Mouse (Mus musculus): ENCODE measurements around the gene Sema4g. TPM values are rescaled to one million over a fixed set of nuclear protein-coding genes. Genes with fewer than 3 reads are reported as not detected.

Sema4g gene
- polyA plus RNA-seq, 1 experiment: 0.03 TPM

GRCm38 (mm10) chr19:45029571-45029970 is 40.7 kb downstream of the Sema4g start:
- no peak for TF ChIP-seq GATA1 (IDR thresholded peaks at IDR 0.05; ENCODE audit: low read length)

DNA sequence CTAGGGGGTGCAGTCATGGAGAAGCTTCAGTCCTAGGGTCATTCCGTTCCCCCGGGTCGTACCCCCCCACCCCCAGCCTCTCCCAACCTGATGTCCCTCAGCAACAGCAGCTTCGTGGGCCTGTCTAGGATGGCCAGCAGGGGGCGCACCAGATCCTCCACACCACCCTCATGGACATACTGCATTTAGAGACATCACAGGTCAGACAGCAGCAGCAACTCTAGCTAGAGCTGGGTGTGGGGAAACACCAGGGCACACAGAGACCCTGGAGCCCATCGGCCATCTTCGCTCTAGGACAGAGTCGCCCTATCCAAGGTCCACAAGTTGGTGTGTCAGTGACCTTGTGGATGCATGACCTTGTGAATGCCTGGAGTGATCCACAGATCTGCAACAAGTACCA is 41.2 kb downstream of the Sema4g start:
- no peak for TF ChIP-seq GATA1 (IDR thresholded peaks at IDR 0.05; ENCODE audit: low read length)

DNA sequence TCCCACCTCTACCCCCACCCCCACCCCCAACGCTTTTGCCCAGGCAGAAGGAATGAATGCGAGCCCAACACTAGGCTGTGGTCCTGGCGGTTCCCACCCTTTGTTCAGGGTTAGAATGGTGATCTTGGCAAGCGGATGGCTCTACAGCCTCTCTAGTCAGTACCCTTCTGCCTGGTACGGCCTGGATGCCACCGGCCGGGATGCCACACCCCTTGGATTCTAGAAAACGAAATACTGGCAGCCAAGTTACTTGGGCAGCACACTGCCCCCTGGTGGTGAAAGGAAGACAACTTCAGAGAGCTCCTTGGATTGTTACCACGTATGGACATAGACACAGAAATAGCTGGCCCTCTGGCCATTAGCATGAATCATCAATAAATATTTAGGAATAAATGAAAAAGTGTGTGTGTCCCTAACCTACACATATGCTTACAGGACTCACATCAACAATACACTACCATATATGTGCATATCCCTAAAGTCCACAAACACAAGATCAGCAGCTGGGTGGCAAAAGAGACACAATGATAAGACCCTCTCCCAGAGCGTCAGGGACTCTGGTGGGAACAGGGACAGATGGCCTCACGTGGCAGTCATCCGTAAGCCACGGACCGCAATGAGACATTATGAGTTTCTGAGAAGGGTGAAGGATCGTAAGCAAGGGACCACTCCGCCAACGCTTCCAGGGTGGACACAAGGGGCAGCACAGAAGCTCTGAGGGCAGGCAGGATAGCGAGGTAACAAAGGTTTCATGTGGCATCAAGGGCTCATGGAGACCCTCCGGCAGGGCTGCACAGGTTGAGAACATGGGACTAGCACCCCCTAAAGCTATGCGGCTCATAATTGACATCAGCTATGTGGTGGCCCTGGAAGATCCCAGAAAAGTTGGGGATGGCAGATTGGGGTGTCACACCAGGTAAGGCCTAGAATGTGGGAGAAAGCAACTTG is 42.1 kb downstream of the Sema4g start:
- TF ChIP-seq GATA1 (IDR thresholded peaks at IDR 0.05; ENCODE audit: low read length): no peak

- TF ChIP-seq GATA1 (IDR thresholded peaks at IDR 0.05; ENCODE audit: low read length): no peak
These were observed 42.9 kb downstream of the Sema4g start for GRCm38 (mm10) chr19:45031780-45032179.

- TF ChIP-seq GATA1 (IDR thresholded peaks at IDR 0.05; ENCODE audit: low read length): no peak
These were observed 43.9 kb downstream of the Sema4g start for GRCm38 (mm10) chr19:45032570-45033332.

GRCm38 (mm10) chr19:45036867-45037266 is 48.0 kb downstream of the Sema4g start:
- no peak for TF ChIP-seq GATA1 (IDR thresholded peaks at IDR 0.05; ENCODE audit: low read length)

GRCm38 (mm10) chr19:45040214-45040613 is 51.3 kb downstream of the Sema4g start:
- TF ChIP-seq GATA1 (IDR thresholded peaks at IDR 0.05; ENCODE audit: low read length): no peak

- no peak for TF ChIP-seq GATA1 (IDR thresholded peaks at IDR 0.05; ENCODE audit: low read length)
These were observed 55.6 kb downstream of the Sema4g start for GRCm38 (mm10) chr19:45044389-45044927.

- TF ChIP-seq GATA1 (IDR thresholded peaks at IDR 0.05; ENCODE audit: low read length): no peak
These were observed 56.3 kb downstream of the Sema4g start for GRCm38 (mm10) chr19:45045236-45045635.

DNA sequence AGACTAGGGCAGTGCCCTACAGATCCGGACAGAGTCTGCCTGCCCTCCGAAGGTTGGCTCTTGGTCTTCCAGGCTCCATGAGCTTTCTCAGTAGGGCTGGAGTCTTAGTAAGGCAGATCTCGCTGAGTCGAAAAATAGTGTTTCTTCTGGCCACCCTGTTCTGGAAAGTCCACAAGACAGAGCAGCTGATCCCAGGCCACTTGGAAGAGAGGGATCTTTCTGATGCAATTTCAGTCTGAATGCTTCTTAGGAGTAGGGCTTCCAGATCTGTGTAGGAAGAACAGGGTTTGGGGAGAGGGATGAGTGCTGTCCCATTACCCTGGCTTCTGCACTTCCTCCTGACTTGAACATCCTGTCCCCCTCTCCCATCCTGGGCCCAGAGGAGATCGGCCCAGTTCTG is 56.8 kb downstream of the Sema4g start, which contains the start of gene Pdzd7:
TSS of gene Pdzd7 (minus strand) at position 67 of the 400 bp plus-strand sequence.
- TF ChIP-seq GATA1 (IDR thresholded peaks at IDR 0.05; ENCODE audit: low read length): no peak

DNA sequence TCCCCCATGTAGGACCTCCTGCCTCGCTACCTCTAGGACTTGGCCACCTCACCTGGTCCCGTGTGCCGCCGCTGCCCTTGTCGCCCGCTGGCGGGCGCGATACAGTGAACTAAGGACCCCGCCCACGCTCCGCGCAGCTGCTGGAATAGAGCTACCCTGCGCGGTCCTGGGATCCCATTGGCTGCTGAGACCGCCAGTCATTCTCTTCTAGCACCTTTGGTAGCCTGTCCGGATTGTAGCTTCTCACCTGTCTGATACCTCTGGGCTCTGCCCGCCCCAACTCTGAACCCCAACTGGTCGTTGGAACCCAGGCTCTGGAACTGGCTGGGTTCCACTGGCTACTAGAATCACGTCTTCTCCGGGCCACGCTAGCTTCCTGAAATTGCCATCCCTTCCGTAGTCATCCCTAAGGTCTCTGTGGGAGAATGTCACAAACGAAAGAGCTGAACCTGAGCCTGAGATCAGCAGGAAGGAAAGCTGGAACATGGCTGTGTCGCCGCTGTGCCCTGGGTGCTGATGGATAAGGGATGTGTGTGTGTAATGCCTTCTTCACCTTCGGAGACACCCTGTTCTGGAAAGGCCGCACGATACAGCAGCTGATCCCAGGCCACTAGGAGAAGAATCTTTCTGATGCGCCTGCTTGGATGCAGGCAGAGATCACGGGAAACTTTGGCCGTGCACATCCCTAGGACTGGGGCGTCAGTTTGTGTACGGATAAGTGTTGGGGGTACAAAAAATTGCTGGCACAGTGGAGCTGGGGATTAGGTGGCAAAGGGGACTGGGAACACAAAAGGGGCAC is 57.8 kb downstream of the Sema4g start:
- TF ChIP-seq GATA1 (IDR thresholded peaks at IDR 0.05; ENCODE audit: low read length): no peak

- TF ChIP-seq GATA1 (IDR thresholded peaks at IDR 0.05; ENCODE audit: low read length): no peak
These were observed 58.6 kb downstream of the Sema4g start, which contains the start of gene Sfxn3 for GRCm38 (mm10) chr19:45047417-45047934. Sfxn3 (plus strand) TSS chr19:45047503.

- no peak for TF ChIP-seq GATA1 (IDR thresholded peaks at IDR 0.05; ENCODE audit: low read length)
These were observed 59.2 kb downstream of the Sema4g start for GRCm38 (mm10) chr19:45047935-45048643.

- no peak for TF ChIP-seq GATA1 (IDR thresholded peaks at IDR 0.05; ENCODE audit: low read length)
These were observed 59.9 kb downstream of the Sema4g start for GRCm38 (mm10) chr19:45048644-45049365.

Measured in G1E-ER4 (cell line).